Mouse (Mus musculus): ENCODE measurements around the gene C1qtnf6. TPM values are rescaled to one million over a fixed set of nuclear protein-coding genes. Genes with fewer than 3 reads are reported as not detected.

The C1qtnf6 gene
- total RNA-seq (2022): 1 to 10 TPM; 1.7 to 4.0 (median 2.0) TPM

DNA sequence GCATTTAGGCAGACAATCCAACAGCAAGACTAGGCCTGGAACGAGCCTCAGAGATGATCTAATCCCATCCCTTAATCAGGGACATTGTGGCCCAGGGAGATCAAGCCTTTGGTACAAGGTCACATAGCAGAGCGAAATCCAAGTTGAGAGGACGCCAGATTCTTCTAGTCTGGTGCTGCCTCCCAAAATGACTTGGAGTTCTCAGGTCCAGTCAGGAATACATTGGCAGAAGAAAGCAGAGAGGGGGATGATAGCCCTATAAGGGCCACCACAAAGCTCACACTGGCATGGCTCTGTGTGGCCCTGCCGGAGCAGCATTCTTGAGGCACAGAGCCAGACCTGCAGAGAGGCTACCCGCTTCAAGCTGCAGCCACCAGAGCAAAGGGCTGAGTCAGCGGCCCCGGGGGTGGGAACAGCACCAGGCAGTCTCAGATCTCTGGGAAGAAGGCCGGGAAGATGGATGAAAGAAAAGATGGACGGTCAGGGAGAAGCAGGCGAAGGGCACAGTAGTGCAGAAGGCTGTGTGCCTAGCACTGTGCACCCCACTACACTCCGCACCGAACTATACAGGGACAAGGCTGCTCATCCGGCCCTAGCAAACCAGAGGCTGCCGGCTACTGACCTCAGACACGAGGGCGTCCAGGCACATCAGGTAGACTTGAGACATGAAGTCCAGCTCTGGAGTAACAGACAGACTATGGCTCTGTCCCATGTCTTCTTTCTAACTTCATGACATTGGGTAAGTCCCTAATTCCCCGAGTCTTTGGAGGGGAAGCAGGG is at the start of gene C1qtnf6:
C1qtnf6 (minus strand) TSS at position 746 of the 780 bp plus-strand sequence.
- DNase-seq (ENCODE audit: low spot score in 2 of 2): no peak

DNA sequence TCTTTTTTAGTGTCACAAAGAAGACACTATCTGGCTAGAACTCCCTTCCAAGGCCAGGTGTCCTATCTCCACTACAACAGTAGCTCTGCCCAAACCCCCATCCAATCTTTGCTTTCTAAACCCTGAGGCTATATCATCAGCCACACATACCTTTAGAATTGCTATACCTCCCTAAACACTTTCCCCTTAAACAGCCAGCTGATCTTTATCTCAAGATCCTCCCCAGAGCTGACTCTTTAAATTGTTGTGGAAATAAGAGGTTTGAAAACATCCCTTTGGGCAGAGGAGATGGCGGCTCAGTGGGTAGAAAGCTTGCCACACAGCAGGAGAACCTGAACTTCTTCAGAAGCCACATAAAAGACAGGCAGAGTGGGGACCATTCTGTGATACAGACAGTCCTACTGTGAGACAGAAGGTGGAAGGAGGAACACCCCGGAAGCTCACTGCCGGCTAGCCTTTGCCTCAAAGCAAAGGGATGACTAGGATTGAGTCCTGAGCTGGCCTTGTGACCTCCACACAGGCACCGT is 45.1 kb upstream of the C1qtnf6 start:
- no peak for DNase-seq (ENCODE audit: low spot score in 2 of 2)

DNA sequence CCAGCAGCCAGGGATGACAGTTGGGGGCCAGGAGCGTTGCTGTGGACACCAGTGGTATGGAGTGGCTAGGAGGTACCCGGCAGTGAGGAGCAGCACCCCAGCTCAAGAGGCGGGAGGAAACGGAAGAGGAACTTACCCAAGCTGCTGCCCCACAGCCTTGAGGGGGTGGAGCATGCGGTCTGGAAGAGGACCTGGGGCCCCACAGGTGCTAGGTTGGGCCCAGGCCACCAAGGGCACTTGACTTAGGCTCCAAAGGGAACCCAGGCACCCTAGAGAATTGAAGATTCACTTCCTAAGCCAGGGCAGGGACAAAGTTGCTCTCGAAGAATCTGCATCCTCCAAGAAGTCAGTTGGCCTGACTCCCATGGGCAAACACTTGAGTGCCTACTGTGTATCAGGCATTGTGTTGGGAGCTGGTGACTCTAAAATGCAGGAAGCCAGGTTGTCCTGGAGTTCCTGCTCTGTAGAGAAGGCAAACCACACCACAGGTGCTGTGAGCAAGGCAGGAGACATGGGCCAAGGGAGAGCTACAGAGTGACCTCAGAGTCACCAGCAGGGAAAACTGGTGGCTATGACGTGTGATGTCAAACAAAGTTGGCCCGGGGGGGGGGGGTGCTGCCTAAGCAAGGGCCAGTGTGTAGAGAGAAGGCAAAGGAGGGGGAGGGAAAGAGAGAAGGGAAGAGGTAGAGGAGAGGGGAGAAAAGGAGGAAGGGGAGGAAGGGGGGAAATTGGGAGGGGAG is 41.6 kb upstream of the C1qtnf6 start, which contains the start of gene Rac2:
Rac2 (minus strand) TSS at position 126 of the 740 bp plus-strand sequence.
- no peak for DNase-seq (ENCODE audit: low spot score in 2 of 2)

DNA sequence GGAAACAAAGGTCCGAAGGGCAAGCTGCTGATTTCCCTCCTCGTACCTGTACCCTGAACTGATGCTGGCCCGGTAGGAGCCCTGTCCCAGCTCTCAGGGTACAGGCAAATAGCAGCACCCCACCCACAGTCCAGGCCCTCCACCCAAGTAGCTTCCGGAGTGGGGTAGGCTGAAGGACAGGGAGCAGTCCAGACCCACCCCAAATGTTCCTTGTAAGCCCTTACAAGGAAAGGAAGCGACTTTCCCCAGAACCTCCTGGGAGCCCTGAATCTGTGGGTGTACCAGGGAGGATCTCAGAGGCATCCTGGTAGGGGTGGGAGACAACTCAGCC is 41.0 kb upstream of the C1qtnf6 start:
- no peak for DNase-seq (ENCODE audit: low spot score in 2 of 2)

DNA sequence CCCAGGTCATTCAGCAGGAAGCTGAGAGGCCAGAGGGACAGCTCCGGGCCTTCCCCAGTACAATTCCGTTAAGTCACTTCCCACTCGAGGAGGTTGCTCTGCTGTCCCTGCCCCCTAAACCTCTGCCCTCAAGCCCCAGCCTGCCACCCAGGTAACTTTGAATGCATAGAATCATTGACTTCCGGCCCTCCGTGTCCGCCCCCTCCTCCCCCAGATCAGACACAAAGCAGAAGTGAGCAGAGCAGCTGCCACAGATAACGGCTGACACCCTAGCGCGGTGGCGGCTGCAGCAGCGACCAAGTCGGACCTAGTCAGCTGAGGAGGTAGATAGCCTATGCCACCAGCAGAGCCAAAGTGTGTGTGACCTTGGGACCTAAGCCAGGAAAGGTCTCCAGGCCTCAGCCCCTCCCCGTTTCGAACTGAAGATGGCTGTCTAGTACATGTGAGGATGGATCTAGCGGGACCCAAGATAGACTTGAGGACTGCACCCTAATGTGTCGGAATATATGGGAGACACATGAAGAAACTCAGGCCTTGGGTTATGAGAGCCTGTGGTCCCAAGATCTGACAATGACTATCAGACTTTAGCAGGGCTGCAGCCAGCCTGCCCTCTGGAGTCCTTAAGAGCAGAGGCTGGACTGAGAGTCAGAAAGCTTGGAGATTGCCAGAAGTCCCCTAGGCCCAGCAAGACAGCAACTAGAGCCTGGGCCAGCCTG is 40.5 kb upstream of the C1qtnf6 start:
- no peak for DNase-seq (ENCODE audit: low spot score in 2 of 2)

DNA sequence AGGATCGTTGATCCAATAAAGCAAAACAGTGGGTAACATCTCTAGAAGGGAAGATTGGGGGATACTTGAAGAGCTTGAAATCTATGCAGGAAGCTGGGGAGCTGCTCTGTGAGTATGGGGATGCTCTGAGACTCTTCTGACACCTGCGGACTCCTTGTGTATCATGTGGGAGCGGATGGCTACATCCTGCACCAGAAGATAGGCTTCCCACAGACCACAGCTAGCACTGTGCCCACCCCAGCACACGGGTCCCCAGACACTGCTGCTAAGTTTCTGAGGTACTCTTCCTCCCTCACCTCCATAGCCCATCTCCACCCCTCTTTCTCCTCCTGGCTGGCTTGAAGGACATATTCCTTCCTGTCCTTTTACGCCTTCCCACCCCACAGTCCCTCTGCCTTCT is 39.0 kb upstream of the C1qtnf6 start:
- no peak for DNase-seq (ENCODE audit: low spot score in 2 of 2)

DNA sequence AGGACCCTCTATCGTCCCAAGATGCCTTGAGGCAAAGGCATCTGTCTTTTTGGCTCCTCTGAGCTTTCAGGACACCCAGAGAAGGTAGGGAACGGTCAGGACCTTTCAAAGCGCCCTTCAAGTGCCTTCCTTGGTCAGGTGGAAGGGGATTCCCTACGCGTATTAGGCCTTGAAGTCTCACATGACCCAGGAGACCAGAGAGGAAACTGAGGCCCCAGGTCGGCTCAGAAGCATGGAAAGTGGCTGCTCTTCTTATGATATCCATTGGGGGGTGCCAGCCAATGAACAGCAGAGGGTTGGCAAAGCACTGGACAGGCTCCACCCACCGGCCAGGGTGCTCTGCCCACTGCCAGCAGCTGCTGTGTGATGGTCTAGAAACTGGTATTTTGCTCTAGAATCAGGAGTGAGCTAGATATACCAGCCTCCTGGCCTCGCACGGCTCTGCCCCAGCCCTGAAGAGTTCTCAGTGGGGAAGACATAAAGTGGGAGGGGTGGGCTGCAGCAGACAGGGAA is 36.4 kb upstream of the C1qtnf6 start:
- DNase-seq (ENCODE audit: low spot score in 2 of 2): no peak

DNA sequence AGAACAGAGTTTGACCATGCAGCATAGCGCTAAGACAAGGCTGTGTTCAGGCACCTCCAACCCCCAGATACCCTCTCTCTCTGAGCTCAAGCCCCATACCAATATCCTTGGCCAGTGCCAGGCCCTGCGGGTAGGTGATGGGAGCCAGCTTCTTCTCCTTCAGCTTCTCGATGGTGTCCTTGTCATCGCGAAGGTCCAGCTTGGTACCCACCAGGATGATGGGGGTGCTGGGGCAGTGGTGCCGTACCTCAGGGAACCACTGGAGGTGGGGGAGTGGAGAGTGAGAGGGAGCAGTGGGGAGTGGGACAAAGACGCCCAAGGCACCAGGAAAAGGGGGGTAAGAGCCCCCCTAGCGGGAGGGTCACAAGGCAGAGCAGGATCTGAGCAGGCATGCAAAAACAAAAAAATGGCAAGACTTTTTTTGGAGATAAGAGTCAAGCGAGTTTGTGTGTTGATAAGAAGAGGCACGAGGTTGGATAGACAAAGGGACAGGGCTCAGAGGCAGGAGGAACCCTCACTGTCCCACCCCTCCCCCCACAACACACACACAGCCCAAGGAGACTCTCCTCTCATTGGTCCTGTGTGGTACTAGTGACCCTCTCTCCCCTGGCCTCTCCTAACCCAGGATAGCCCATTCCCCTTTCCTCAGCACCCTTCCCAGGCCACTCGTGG is 33.7 kb upstream of the C1qtnf6 start:
- DNase-seq (ENCODE audit: low spot score in 2 of 2): no peak

DNA sequence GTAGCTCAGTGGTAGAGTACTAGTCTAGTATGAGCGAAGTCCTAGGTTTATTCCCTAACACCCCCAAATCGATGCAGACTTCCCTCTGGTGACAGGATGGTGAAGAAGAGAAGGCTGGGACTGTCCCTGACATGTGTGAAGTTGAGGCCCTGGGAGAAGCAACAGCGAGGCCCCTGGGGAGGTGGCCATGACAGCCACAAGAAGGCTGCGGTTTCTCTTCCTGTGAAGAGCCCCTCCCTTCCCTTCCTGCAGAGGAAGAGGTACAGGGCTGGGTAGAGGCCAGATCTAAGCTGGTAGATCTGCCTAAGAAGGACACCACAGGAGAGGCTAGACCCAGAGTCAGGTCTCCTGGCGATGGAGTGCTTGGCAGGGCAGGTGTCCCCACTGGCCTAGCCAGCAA is 32.7 kb upstream of the C1qtnf6 start:
- no peak for DNase-seq (ENCODE audit: low spot score in 2 of 2)

DNA sequence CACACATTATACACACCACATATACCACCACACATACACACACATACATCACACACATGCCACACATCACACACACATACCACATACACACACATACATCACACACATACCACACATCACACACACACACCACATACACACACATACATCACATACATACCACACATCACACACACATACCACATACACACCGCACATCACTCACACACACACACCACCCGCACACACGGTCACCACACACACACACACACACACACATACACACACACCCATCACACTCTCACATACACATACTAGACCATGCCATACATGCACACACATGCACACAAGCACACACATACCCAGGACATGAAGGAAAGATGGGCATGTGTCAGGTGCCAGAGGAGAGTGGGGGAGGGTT is 32.1 kb upstream of the C1qtnf6 start:
- DNase-seq (ENCODE audit: low spot score in 2 of 2): no peak

DNA sequence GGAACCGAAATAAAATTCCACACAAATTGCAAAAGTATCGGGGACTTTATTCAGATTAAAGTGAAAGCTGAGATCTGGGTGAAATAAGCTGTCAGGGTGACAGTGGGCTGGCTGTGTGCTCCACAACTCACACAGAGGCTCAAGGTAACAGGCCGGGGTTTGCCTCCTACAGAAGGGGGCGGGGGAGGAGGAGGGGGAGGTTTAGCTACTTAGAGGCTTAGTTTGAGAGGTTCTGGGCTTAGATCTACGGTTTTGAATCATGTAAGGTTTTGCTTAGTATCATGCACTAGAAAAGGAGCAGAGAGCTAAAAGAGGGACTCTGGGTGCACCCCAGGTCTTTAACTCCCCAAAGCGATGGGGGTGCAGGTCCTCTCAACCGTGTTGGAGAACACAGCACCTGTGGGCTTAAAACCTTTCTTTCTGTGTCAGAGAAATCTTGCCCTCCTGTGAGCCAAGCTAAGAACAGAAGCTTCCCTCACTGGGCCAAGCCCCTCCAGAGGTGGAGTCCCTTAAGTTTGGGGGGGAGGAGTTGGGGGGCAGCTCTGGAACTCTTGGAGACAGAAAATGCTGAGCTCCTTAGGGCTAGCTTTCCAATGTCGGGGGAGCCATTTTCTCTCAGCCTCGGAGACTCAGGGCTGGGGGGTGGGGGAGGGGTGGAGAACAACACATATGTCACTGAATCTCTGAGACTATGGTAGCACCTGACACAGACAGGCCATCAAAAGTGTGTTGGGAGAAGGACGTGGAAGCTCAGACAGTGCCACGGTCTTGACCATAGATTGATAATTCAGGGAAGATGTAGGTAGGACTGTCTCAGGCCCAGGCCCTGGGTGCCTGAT is 28.1 kb upstream of the C1qtnf6 start:
- DNase-seq (ENCODE audit: low spot score in 2 of 2): no peak

DNA sequence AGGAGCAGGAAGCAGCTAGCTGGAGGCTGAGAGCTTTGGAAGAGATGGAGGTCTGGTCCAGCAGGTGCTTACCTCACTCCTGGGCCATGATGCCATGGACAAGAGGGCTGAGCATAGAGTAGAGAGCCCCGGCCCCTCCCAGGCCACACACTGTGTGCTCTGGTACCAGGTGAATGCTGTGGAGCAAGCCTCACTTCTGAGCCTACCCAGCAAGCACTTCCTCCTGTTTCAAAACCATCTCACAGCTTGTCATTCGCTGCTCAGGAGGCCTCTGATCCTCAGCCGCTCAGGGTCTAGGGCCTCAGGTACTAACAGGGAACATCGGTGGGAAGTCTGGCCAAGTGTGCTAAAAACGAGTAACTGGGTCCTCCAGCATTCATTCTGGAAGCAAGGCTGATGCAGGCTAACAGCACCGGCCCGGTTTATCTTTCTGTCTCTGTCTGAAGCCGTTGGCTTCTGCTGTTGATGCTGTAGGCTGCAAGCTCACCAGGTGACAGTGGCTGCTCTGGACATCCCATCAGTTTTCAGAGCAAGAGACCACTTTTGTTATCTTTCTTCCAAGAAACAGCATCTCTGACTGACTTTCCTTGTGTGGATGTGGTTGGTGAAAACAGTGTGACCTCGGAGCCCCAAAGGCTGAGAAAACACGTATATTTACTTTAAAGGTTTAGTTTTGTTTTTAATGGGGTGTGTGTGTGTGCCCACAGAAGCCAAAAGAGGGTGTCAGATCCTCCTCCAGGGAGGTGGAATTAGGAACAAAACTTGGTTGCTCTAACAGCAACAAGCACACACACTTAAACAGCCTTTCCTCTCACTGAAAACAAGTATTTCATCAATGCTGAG is 26.7 kb upstream of the C1qtnf6 start:
- no peak for DNase-seq (ENCODE audit: low spot score in 2 of 2)

DNA sequence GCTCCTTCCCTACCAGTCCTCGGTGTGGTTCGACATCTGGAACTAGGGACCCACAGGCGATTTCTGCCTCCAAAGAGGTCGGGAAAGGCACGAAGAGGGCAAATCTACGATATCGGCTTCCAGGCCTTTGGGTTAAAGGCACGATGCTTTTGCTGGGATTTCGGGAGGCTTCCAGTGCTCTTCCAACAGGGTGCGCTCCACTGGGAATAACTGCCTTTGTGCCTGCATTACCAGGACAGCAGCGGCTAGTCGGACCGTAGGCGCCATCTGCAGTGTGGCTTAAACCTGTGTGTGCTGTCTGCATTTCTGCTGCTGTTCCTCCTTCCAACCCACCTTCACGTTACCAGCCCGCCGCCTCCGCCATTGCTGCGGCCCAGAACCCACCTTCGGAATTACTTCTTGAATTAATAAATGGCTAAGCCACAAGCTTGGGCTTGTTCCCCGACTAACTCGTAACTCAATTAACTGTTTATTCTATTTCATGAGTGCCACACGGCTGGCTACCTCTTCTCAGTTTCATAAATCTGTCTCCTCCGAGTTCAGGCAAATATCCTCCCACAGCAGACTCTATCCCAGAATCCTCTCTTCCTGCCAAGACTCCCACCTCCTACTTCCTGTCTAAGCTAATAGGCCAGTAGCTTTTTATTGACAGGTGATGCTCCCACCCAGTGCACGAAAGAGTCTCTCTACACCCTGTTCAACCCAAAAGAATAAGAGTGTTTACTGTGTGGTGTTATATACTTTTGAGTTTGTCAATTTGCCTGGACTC is 23.5 kb upstream of the C1qtnf6 start:
- DNase-seq (ENCODE audit: low spot score in 2 of 2): no peak

DNA sequence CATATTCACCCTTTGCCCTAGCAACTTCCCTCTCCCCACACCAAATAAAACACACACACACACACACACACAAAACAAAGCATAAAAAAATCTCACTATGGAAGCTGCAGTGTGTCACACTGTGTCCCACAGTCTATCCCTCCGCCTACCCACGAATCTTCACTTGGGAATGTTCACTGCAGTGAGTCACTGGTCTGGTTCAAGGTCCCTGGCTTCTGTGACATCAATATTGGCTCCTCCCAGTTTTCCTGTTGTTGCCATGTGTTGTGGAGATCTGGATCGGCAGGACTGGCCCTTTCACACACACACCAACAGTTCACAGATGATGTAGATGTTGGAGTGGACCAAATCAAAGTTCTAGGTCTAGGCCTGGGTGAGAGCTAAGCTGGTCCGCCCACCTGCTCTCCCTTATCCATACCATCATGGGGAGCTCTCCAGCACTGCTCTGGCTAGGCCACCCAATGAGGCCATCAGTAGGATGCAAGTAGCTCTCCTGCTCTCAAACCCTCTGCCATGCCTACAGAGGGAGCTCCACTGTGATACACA is 18.0 kb upstream of the C1qtnf6 start:
- DNase-seq (ENCODE audit: low spot score in 2 of 2): no peak

DNA sequence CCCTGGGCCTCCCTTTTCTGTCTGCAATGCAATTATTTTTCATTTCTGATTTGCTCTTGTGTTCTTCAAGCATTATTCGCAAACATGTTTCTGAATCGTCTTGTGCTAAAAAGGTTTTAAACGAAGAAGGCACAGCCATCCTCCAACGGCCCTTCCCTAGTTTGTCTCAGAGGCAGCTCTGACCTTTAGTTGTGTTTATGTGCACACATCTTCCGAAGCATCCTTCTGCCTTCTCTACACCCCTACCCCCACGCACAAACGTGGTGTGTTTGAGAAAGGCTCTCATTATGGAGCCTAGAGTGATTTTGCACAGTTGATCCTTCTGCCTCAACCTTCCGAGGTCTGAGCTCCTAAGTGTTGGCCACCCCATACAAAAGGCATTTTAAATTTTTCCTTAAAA is 17.5 kb upstream of the C1qtnf6 start:
- DNase-seq (ENCODE audit: low spot score in 2 of 2): no peak

DNA sequence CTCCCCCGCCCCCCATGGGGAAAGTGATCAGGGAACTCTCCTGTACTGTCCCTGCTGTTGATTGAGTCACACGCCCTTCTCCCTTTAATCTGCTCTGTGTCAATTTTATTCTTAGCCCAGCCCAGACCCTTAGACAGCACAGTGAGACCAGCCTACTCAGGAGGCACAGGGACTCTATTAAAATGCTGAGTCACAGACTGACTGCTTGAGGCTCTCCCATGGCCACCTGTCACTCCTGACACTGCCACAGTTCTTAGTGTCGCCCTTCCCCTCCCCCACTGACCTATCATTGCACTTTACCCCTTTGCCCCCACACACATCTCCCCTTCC is 17.1 kb upstream of the C1qtnf6 start:
- no peak for DNase-seq (ENCODE audit: low spot score in 2 of 2)

DNA sequence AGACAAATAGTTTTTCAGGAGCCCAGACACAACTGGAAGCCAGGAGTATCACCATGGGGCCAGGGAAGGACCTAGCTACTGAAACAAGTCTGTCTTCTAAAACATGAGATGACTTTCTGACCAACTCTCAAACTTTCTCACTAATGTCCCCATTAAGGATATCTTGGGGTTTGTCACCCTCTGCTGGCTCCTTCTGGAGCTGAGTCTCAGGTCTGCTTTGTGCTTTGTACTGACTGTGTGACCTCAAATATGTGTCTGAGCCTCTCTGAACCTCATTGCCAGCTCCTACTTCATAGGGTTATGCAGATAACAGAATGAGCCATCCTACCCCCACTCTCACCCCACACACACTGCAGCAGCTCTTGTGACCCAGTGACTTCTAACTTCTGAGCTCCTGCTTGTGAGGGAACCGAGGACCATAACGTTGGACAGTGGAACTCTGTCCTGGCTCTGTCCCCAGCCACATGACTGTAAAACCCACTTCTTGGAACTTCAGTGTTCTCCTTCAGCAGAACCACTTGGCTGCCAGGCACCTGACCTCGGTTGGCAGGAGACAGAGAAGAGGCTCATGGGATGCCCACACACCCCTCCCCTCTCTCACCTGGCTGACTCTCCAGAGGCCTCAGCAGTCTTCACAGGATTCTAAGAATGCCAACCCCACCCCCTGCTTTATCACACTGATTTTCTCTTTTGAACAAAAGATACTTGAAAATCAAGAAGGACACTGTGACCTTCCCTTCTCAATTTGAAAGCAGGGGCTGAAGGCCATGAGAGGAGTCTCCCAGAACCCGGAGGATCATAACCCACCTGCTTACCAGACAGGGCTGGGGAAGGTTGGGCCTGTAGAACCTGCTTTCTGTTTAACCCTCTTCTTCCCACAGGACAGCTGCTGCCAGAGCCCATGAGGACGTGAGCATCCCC is 16.5 kb upstream of the C1qtnf6 start:
- no peak for DNase-seq (ENCODE audit: low spot score in 2 of 2)

Data from left cerebral cortex, adult 8-10 months (tissue).